Mouse (Mus musculus) midbrain, embryonic 12.5 days (tissue): ENCODE data around the gene Mmp15. TPM values are rescaled to one million over a fixed set of nuclear protein-coding genes. Genes with fewer than 3 reads are reported as not detected.

Experiments used
- ATAC-seq: fragments of 200-750 bp; cut with Nextera tagmentation; 2 replicates; pipeline ENCODE4 v1.8.0; 2017; ENCODE audit warnings: low read depth, moderate TSS enrichment, moderate library complexity; ENCODE audit not compliant: low FRiP score
- H3K27ac ChIP-seq: fragments of 300-500 bp; sonication (generic); replicated peaks from 2 replicates; pipeline ENCODE4 v1.5.1; 2016; ENCODE audit warnings: mild to moderate bottlenecking
- H3K27me3 ChIP-seq: fragments of 300-500 bp; sonication (generic); 2 replicates; pipeline ENCODE4 v1.6.1; 2016; ENCODE audit warnings: mild to moderate bottlenecking
- H3K36me3 ChIP-seq: fragments of 300-500 bp; sonication (generic); 2 replicates; pipeline ENCODE4 v1.6.1; 2016
- H3K4me1 ChIP-seq: fragments of 300-500 bp; sonication (generic); 2 replicates; pipeline ENCODE4 v1.6.1; 2016
- H3K4me2 ChIP-seq: fragments of 300-500 bp; sonication (generic); replicated peaks from 2 replicates; pipeline ENCODE4 v1.6.1; 2016; ENCODE audit warnings: mild to moderate bottlenecking, moderate library complexity
- H3K4me3 ChIP-seq: fragments of 300-500 bp; sonication (generic); 2 replicates; pipeline ENCODE4 v1.5.1; 2016; ENCODE audit warnings: mild to moderate bottlenecking
- H3K9ac ChIP-seq: fragments of 300-500 bp; sonication (generic); replicated peaks from 2 replicates; pipeline ENCODE4 v1.6.1; 2016; ENCODE audit warnings: mild to moderate bottlenecking, moderate library complexity
- H3K9me3 ChIP-seq: fragments of 300-500 bp; sonication (generic); 2 replicates; pipeline ENCODE4 v1.6.1; 2016; ENCODE audit warnings: mild to moderate bottlenecking
- WGBS: fragments of 180-500 bp; shearing (Covaris S2); methylation state at CpG from one replicate; pipeline ENCODE4 v1.1.7; 2016; 5-methylcytosine and 5-hydroxymethylcytosine counted together
- polyA plus RNA-seq: library from polyadenylated mRNA; unstranded; fragments of >200 nt; fragmentation: Nextera tagmentation; extraction: Ambion mirVana; gene quantifications from 2 replicates; pipeline ENCODE4 v1.2.1, GENCODE M21; 2016

Gene Mmp15
- polyA plus RNA-seq, 1 experiment from 2014 or later: 23.5 TPM

DNA sequence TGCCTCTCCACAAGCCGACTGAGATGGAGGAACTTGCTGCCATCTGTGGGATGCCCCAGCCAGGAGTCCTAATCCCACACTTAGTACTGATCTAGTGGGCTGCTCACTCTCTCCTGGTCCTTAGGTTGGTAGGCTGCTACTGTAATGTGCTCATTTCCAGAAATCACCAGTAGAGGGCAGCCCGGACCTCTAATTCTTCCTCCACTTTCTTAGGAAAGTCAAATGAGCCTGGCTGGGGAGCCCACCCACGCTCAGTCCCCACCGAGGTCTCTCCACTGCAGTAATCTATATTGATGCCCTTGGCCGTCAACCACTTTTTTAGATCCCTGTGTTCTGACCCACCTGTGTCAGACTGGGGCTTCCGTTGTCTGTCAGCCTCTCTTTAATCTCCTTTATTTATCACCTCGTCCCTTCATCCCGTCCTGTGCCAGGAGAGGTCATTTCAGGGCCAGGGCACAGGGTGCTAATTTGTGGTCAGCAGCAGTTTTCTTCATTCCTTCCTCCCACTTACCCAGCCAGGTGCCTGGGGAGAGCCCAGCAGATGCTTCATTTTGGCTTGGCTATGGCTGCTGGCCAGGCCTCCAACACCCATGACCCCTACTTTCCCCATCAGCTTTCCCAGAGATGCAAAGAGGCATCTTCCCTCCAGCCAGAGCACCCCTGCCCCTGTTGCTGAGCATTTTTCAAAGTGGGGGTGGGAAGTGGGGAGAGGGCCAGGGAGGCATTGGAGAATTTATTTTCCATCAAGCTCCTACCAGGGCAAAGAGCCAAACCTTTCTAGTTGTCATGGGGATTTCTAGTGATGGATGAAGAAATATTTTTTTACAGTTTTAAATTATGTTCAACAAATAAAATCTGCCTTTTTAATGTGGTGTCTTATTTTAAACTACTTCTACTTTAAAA lies 5.2 kb upstream of the Mmp15 start:
- Histone ChIP-seq H3K4me3 (no peak overlapping the region), H3K27me3 (peaks cover 31% of the 10 kb centered on the region), H3K4me1 (peaks cover 18% of the 10 kb centered on the region), H3K9me3 (no peaks in the 10 kb centered on the region), H3K27ac (no peak overlapping the region), H3K4me2 (no peak overlapping the region), H3K9ac (no peak overlapping the region), H3K36me3 (peaks cover 16% of the 10 kb centered on the region)
- peak; percentile 38; the same call in 1 of the 2 replicates for ATAC-seq
- WGBS: 34% methylated on average over 8 of the region's 8 CpGs

DNA sequence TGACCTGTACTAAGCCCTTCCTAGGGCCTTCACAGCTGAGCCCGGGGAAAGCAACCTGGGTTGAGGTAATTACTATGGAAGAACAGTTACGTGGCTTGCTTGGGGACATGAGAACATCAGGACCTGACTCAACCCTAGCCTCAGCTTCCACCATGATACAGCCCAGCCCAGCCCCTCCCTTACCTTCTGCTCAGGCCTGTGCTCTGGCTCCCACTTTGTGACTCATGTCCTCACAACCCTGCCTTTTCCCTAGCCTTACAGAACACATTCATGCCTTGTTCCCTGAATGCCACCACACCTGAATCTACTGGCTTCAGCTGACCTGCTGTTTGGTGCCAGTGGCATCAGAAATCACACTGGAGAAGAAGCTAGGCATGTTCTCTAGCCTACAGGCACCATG lies 3.7 kb upstream of the Mmp15 start:
- peaks cover 31% of the 10 kb centered on the region for H3K27me3 ChIP-seq
- no peaks in the 10 kb centered on the region for H3K9me3 ChIP-seq
- 78% methylated on average over 2 of the region's 2 CpGs for whole genome bisulfite sequencing

DNA sequence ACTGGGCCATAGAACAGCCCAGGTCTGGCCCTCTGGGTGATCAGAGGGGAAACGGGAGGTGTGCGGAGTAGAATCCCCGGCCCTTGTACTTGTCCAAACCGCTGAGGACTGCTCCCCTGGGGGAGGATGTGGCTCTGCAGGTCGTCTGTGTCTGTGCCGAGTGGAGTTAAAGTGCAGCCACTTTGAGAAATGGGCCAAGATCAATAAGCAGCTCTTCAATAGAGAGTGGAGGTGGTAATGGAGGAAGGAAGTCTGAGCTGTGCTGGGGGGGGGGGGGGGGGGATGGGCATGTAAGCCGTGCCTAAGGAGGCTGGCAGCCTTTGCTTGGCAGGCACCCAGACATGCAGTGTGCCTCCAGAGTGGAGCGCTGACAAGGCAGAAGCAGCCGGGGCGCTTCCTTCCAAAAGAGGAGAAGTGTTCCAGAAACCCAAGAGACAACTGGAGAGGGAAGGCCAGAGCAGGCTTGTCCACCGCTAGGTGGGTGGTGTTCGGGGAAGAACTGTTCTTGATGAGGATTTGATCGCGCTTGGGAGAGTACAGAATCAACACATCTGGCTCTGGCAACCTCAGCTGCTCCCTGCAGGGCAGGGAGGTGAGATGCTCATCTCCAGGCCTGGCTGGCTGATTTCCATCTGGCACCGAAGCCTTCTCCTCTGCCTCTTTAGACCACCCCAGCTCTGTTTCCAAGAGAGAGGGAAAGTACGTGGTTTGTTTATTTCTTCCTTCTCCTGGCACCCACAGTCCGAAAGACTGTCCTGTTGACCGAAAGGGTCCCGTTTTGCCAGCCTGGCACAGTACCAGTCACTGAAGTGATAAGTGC lies 3.0 kb upstream of the Mmp15 start:
- H3K27ac ChIP-seq: no peak overlapping the region
- peaks cover 31% of the 10 kb centered on the region for H3K27me3 ChIP-seq
- H3K36me3 ChIP-seq: peaks cover 3% of the 10 kb centered on the region; the same call in 1 of the 2 replicates
- H3K4me1 ChIP-seq: peaks cover 31% of the 10 kb centered on the region
- H3K4me2 ChIP-seq: no peak overlapping the region
- WGBS: 67% methylated on average over 18 of the region's 19 CpGs
- no peak overlapping the region for H3K9ac ChIP-seq
- ATAC-seq: no peak
- H3K4me3 ChIP-seq: no peak overlapping the region
- H3K9me3 ChIP-seq: no peaks in the 10 kb centered on the region

More for the DNA sequence above, 3.7 kb upstream of the Mmp15 start:
- ATAC-seq: no peak
- Histone ChIP-seq H3K4me1 (peaks cover 24% of the 10 kb centered on the region), H3K9ac (no peak overlapping the region), H3K27ac (no peak overlapping the region), H3K4me2 (no peak overlapping the region), H3K36me3 (peaks cover 10% of the 10 kb centered on the region), H3K4me3 (no peak overlapping the region)

DNA sequence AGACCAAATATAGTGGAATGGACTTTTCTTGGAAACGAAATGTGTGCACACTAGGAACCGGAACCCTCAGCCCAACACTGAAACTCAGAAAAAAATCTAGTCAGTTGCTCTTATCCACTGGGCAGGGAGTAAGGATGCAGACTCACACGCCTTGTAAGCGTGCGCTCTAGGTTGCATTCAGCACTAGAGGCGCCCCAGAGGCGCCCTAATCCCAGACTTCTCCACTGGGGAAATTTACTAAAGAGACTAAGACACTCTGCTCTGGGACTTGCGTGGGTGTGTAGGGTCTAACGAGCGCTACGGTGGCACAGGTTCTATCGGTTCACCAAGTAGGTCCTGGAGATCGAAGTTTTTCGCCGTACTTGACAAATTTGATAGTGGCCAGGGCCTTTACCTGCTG lies 607 bp upstream of the Mmp15 start:
- H3K9me3 ChIP-seq: no peaks in the 10 kb centered on the region
- no peak overlapping the region for H3K9ac ChIP-seq
- peaks cover 42% of the 10 kb centered on the region for H3K4me1 ChIP-seq
- H3K4me2 ChIP-seq: peak overlapping the region; percentile 87
- no peak for ATAC-seq
- H3K4me3 ChIP-seq: peak overlapping the region; percentile 85
- H3K27me3 ChIP-seq: peaks cover 31% of the 10 kb centered on the region
- whole genome bisulfite sequencing: 3% methylated on average over 15 of the region's 15 CpGs
- no peak overlapping the region for H3K27ac ChIP-seq
- no peaks in the 10 kb centered on the region for H3K36me3 ChIP-seq

DNA sequence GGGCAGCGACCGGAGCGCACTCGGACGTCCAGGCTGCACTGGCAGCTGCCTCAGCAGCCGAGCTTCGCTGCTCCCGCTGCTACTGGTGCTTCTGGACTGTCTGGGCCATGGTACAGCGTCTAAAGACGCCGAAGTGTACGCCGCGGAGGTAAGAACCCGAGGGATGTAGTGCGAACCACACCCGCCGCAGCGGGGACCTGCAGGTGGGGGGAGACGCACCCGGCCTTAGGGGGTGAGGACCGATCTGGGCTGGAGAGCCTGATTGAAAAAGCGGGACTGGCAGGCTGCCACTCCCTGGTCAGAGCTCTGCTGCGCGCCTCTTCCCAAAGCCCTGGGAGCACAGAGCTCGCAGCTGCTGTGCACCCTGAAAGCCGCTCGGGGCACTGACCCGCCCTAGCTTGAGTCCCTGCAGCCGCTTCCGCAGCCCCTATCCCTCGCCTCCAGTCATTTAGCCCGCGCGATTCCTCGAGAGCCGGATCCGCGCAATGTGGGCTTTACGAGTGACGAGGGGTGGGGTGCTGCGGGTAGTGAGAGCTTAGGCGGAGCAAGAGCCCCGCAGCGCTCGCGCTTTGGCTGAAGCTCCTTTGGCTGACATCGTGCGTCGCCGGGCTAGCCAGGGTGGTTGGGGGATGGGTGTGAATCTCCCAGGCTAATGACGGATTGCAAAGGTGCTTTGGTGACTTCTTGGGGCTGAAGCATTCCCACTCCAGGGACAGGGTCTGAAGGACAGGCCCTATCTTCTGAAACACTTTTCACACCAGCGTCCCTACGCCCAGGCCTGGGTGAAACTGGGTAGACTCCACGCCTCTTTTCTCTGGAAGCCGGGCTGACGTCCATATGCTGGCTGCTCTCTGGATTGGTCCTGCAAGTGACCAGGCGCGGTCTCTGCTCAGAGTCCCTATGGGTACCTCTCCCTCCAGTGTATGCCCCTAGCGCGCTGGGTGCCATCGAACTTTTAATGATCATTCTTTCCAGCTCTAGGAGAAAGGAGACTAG lies 1.1 kb downstream of the Mmp15 start:
- peaks cover 31% of the 10 kb centered on the region for H3K27me3 ChIP-seq
- H3K9me3 ChIP-seq: no peaks in the 10 kb centered on the region
- WGBS: 2% methylated on average over 62 of the region's 62 CpGs
- H3K4me2 ChIP-seq: peak overlapping the region; percentile 87
- peak; percentile 62 for ATAC-seq
- H3K36me3 ChIP-seq: no peaks in the 10 kb centered on the region
- H3K9ac ChIP-seq: peak overlapping the region; percentile 85
- H3K4me3 ChIP-seq: peak overlapping the region; percentile 85
- peak overlapping the region; percentile 90 for H3K27ac ChIP-seq
- H3K4me1 ChIP-seq: peaks cover 43% of the 10 kb centered on the region

DNA sequence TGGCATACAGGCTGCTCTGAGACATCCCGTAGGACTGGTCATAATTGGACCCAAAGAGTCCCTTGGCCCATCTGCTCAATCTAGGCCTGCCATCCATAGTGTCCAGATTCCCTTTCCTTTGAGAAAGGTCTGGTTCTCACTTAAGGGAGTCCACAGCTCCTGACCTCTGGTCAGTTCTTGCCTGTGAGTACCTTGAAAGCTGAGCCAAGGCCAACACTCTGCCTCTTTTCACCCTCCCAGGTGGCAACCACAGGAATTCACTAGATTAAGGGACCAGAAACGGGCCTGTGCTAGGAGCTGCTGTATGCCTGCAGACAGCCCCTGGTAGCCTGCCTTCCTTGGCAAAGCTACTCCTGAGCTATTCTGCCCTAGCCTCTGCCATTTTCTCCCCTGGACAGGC lies 2.5 kb downstream of the Mmp15 start:
- H3K4me3 ChIP-seq: no peak overlapping the region
- H3K9me3 ChIP-seq: no peaks in the 10 kb centered on the region
- H3K9ac ChIP-seq: no peak overlapping the region
- 0 out of 2 replicates have a peak overlapping the region, but pooled peaks have one; percentile 87 for H3K4me2 ChIP-seq
- no peaks in the 10 kb centered on the region for H3K36me3 ChIP-seq
- H3K4me1 ChIP-seq: peaks cover 46% of the 10 kb centered on the region
- 82% methylated on average over 2 of the region's 2 CpGs for WGBS
- H3K27ac ChIP-seq: no peak overlapping the region
- no peak for ATAC-seq
- H3K27me3 ChIP-seq: peaks cover 19% of the 10 kb centered on the region

DNA sequence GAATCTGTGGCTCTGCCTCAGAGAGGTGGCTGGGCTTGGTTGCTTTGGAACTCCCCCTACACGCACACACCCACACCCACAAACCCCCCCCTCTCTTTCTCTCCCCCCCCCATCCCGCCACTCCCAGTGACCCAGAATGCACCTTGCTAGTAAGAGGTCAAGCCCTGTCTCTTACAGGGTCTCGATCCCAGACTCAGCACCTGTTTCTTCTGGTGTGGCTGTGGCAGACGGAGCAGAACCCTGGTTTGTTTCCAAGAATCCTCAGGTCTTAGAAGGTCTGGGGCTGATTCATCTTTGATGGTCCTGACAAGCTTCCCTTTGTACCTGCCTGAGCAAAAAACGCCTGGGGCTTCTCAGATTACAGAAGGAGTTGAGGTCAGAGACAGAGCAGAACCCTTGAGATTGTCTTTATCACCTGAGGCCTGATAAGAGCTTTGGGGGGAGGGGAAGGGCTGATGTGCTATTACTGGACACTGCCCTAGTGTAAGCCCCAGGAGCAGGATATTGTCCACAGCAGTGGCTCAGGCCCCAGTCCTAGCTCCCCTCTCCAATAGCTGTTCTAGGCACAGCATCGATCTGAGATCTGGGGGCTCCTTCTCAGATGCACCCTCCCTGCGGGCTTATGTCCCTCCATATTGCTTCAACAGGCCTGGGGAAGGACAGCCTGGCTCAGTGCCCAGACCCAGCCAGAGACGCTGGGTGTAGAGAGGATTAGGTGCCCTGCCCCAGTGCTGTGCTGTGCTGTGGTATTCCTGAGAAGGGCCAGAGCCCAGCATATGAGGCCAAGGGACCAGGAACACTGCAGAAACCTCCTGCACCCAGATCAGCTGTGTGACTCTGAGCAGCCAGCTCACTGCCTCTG lies 6.7 kb downstream of the Mmp15 start:
- no peak for ATAC-seq
- no peaks in the 10 kb centered on the region for H3K9me3 ChIP-seq
- H3K9ac ChIP-seq: no peak overlapping the region
- H3K27me3 ChIP-seq: no peaks in the 10 kb centered on the region
- H3K4me2 ChIP-seq: no peak overlapping the region
- H3K27ac ChIP-seq: peak overlapping the region; percentile 20
- WGBS: 64% methylated on average over 8 of the region's 8 CpGs
- peaks cover 41% of the 10 kb centered on the region for H3K4me1 ChIP-seq
- no peak overlapping the region for H3K4me3 ChIP-seq
- no peaks in the 10 kb centered on the region for H3K36me3 ChIP-seq

DNA sequence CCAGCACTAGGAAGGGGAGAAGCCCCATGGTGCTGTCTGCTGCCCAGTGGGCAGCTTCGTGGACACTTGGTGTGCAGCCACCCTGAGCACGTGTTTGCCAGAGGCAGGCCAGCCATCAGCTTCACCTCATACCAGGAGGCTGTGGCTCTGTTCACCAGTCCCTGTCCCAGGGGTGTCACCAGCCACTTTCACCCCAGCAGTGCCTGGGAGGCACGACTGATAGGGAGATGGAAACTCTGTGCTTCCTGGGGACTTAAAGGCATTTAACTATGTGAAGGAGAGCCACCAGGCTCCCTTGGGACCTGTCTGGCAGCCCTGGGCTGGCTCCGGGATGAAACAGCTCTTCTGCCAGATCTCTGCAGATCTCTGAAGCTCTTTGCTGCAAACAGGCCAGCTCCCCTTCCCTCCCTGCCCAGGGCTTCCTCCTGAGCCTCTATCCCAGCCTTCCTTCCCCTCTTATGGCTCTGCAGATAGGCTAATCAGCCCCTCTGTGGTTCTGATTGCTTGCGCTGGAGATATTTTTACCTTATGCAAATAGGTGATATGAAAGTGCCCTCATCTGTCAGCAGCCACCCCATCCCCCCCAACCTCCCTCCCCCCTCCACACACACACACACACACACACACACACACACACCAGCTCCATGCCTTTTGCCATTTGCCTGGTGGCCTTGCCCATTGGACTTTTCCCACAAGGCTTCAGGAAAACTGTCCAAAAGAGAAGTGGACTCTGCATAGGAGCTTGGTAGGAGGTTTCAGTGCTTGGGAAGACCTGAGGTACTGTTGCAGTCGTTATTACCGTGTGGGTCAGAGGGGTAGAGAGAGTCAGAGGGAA lies 8.3 kb downstream of the Mmp15 start:
- WGBS: 56% methylated on average over 7 of the region's 7 CpGs
- Histone ChIP-seq H3K9me3 (0 out of 2 replicates have a peak, but pooled peaks cover 3% of the 10 kb centered on the region), H3K27ac (peak overlapping the region; percentile 43), H3K27me3 (no peaks in the 10 kb centered on the region), H3K4me3 (no peak overlapping the region), H3K4me2 (no peak overlapping the region), H3K36me3 (no peaks in the 10 kb centered on the region), H3K4me1 (peaks cover 31% of the 10 kb centered on the region), H3K9ac (no peak overlapping the region)
- ATAC-seq: no peak

DNA sequence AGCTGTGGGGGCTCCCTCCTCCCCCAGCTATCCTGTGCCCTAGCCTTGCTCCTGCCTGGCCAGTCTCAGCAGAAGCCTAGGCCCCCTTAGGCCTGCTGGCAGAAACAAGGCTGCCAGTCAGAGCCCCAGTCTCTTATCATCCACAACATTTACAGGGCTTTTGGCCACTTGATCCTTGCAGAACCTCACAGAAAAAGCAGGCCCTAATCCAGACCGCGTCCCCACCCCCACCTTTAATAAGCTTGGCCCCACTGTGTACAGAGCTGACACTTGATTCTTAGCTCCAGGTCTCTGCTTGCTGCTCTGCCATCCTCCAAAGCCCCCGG lies 8.9 kb downstream of the Mmp15 start:
- H3K9ac ChIP-seq: no peak overlapping the region

DNA sequence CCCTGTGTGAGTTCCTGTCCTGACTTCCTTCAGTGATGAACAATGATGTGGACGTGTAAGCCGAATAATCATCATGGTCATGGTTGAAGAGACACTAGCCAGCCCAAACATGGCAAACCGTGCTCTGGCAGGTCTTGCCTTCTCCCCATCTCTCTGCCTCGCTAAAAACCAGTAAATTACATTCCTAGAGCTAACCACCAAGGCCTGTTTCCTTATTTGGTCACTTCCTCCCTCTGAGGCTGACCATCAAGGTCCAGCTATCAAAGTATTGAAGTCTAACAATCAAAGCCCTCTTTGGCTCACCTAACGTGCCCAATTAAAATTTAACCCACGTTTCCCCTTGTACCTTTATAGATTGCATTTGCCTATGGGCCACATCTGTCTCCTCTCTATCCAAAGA lies 10.2 kb downstream of the Mmp15 start:
- WGBS: 76% methylated on average over 6 of the region's 6 CpGs
- no peak overlapping the region for H3K4me2 ChIP-seq
- no peaks in the 10 kb centered on the region for H3K27me3 ChIP-seq
- H3K4me3 ChIP-seq: no peak overlapping the region
- H3K9ac ChIP-seq: no peak overlapping the region
- no peak overlapping the region for H3K27ac ChIP-seq
- 0 out of 2 replicates have a peak, but pooled peaks cover 3% of the 10 kb centered on the region for H3K9me3 ChIP-seq
- H3K4me1 ChIP-seq: peaks cover 27% of the 10 kb centered on the region
- no peaks in the 10 kb centered on the region for H3K36me3 ChIP-seq
- no peak for ATAC-seq

More for the DNA sequence above, 8.9 kb downstream of the Mmp15 start:
- peak; percentile 21; the same call in 1 of the 2 replicates for ATAC-seq
- Histone ChIP-seq H3K9me3 (0 out of 2 replicates have a peak, but pooled peaks cover 3% of the 10 kb centered on the region), H3K4me3 (no peak overlapping the region), H3K36me3 (no peaks in the 10 kb centered on the region), H3K4me1 (peaks cover 31% of the 10 kb centered on the region), H3K27me3 (no peaks in the 10 kb centered on the region), H3K27ac (peak overlapping the region; percentile 43; the same call in 1 of the 2 replicates), H3K4me2 (no peak overlapping the region)
- 73% methylated on average over 3 of the region's 3 CpGs for WGBS
